Comparison of ENCODE assay signal across 13 mouse cellular contexts in genomic region chr11:50212060-50212739, GRCm38 (mm10). TPM values are rescaled to one million over a fixed set of nuclear protein-coding genes. Genes with fewer than 3 reads are reported as not detected.
DNase-seq lines count a peak whose midpoint lies in the region; ATAC-seq and TF ChIP-seq lines count a peak whose summit lies in the region.
"Had no signal": no experiment of that assay in that cellular context is flagged by ENCODE, and none has a peak within 500 bp of the region (broad histone marks: within the 10 kb centered on the region; RNA-seq: fewer than 3 reads in every experiment).

No protein-coding gene starts in this region.

- H3K4me3 ChIP-seq in heart, embryonic 11.5 days (ENCODE audit: low read depth, low read length), result no peak overlapping the region
- H3K4me3 ChIP-seq in liver, adult 2 months (ENCODE audit: insufficient read depth, low read depth, low read length), result no peak overlapping the region
- H3K4me3 ChIP-seq in myocyte, result no peak overlapping the region
- H3K4me3 ChIP-seq: forebrain, embryonic 15.5 days; hindbrain, embryonic 10.5 days had no signal

- H3K9me3 ChIP-seq in heart, embryonic 11.5 days (replicated peaks; ENCODE audit: control insufficient read depth, low read length), result no peaks in the 10 kb centered on the region
- H3K9me3 ChIP-seq: forebrain, embryonic 15.5 days; hindbrain, embryonic 10.5 days had no signal

- no peak overlapping the region for H3K9ac ChIP-seq in heart, embryonic 11.5 days (ENCODE audit: low read depth, low read length)
- 0 out of 2 replicates have a peak overlapping the region, but pooled peaks have one; percentile 37 for H3K9ac ChIP-seq in liver, adult 2 months (ENCODE audit: low read depth, low read length)
- H3K9ac ChIP-seq: forebrain, embryonic 15.5 days; liver, embryonic 14.5 days had no signal

- intact Hi-C loops in heart, postnatal 36 days (cut with DNase I), result loop anchor here (5.0 kb wide), 1 partner anchor 500 kb away; the partner anchor contains the start of gene Cnot6

- TF ChIP-seq POLR2A in liver, adult 2 months (IDR thresholded peaks at IDR 0.05; ENCODE audit: extremely low read depth, insufficient read depth, low read length), result no peak
- peak; percentile 28 for TF ChIP-seq POLR2A in myocyte (IDR thresholded peaks at IDR 0.05; ENCODE audit: insufficient read length, low read depth)

- peaks cover 34% of the 10 kb centered on the region for H3K4me1 ChIP-seq in heart, embryonic 11.5 days (ENCODE audit: control insufficient read depth, insufficient read depth, low read length)
- peaks cover 31% of the 10 kb centered on the region for H3K4me1 ChIP-seq in liver, adult 2 months (ENCODE audit: control insufficient read depth, insufficient read depth, low read length)

- peaks cover 1% of the 10 kb centered on the region for H3K36me3 ChIP-seq in heart, embryonic 11.5 days (ENCODE audit: control insufficient read depth, insufficient read depth, low read length)
- peaks cover 12% of the 10 kb centered on the region; the same call in 1 of the 2 replicates for H3K36me3 ChIP-seq in liver, adult 2 months (ENCODE audit: control insufficient read depth, insufficient read depth, low read length)
- peaks cover 14% of the 10 kb centered on the region for H3K36me3 ChIP-seq in myocyte (ENCODE audit: control insufficient read depth, insufficient read depth)

- H3ac ChIP-seq in myocyte (ENCODE audit: control insufficient read depth, insufficient read length), result no peak overlapping the region

- no peaks in the 10 kb centered on the region for H3K27me3 ChIP-seq in heart, embryonic 11.5 days (ENCODE audit: control insufficient read depth, insufficient read depth, low read length)
- H3K27me3 ChIP-seq in liver, adult 2 months (ENCODE audit: control insufficient read depth, insufficient read depth, low read length), result no peaks in the 10 kb centered on the region
- no peaks in the 10 kb centered on the region for H3K27me3 ChIP-seq in myocyte (ENCODE audit: control insufficient read depth, insufficient read depth, insufficient read length)
- H3K27me3 ChIP-seq: forebrain, embryonic 15.5 days had no signal

- no peak for ATAC-seq in heart, embryonic 11.5 days (replicated peaks; ENCODE audit: insufficient number of reproducible peaks, low FRiP score, low TSS enrichment)
- ATAC-seq: forebrain, embryonic 15.5 days had no signal

- 77% methylated on average over 3 of the region's 3 CpGs for WGBS in heart, embryonic 11.5 days (ENCODE audit: insufficient replicate concordance)
- 34% methylated on average over 3 of the region's 3 CpGs for WGBS in liver, adult 2 months

- peak overlapping the region; percentile 68; the same call in 1 of the 2 replicates for H3K27ac ChIP-seq in heart, embryonic 11.5 days (ENCODE audit: low read depth, low read length)
- H3K27ac ChIP-seq in liver, adult 2 months (replicated peaks; ENCODE audit: insufficient read depth, low read depth, low read length), result peak overlapping the region; percentile 96
- H3K27ac ChIP-seq: forebrain, embryonic 15.5 days had no signal

- H3K79me2 ChIP-seq in liver, adult 2 months (ENCODE audit: control insufficient read depth, insufficient read depth, low read length), result peaks cover 12% of the 10 kb centered on the region; the same call in 1 of the 2 replicates
- peaks cover 33% of the 10 kb centered on the region for H3K79me2 ChIP-seq in myocyte (ENCODE audit: control insufficient read depth, insufficient read depth)

- TF ChIP-seq CTCF in liver, adult 2 months (IDR thresholded peaks at IDR 0.05; ENCODE audit: low read depth, low read length), result no peak

- no peak overlapping the region for H3K4me2 ChIP-seq in heart, embryonic 11.5 days
- H3K4me2 ChIP-seq in myocyte (ENCODE audit: low read depth), result peak overlapping the region; percentile 89
- H3K4me2 ChIP-seq: forebrain, embryonic 15.5 days had no signal

- no peak for DNase-seq in heart, postnatal 36 days
- DNase-seq in liver, adult 2 months (ENCODE audit: extremely low read depth, low read depth, low spot score), result peak; percentile 68
- DNase-seq in liver, result no peak
- peak; percentile 90 for DNase-seq in MN1 (ENCODE audit: low spot score)
- DNase-seq in B cell, adult 2 months, result no peak
- DNase-seq in lung, postnatal 14 days, result no peak
- DNase-seq: embryo, embryonic 11 days; midbrain, embryonic 14.5 days had no signal

TF ChIP-seq in myocyte, 11 proteins besides CTCF, POLR2A, EP300 and RAD21:
- no peak for TF ChIP-seq TCF3 (IDR thresholded peaks at IDR 0.05; ENCODE audit: insufficient read length, low read depth)
- TF ChIP-seq MYOD1 (IDR thresholded peaks at IDR 0.05; ENCODE audit: control insufficient read depth in 1 of 3, insufficient read length in 2 of 3, low read depth in 2 of 3), result no peak
- TF ChIP-seq CEBPB (IDR thresholded peaks at IDR 0.05; ENCODE audit: insufficient read depth, poor library complexity, severe bottlenecking), result peak; percentile 98
- no peak for TF ChIP-seq USF1 (IDR thresholded peaks at IDR 0.05; ENCODE audit: low read depth)
- no peak for TF ChIP-seq MYOG (IDR thresholded peaks at IDR 0.05; ENCODE audit: control insufficient read depth in 1 of 3, insufficient read depth in 1 of 3, insufficient read length in 2 of 3, low read depth in 2 of 3)

RNA-seq across cellular contexts. Expression of gene Mgat4b, which starts 1.5 kb away (rescaled TPM):
- 14.2 and 14.4 TPM in 2 replicates for polyA plus RNA-seq in heart, embryonic 11.5 days (2014; fragmentation: Nextera tagmentation; extraction: Ambion mirVana)
- 10 to 100 TPM; 84.5 to 87.8 TPM for total RNA-seq in heart, postnatal 36 days (2021)
- 9.8 and 16.5 TPM in 2 replicates for total RNA-seq in liver, adult 2 months (2014; rRNA removed)
- 26.3 and 28.8 TPM in 2 replicates for polyA plus RNA-seq in liver, adult 2 months (2012; rRNA removed)
- 89.2 TPM for polyA plus RNA-seq in myocyte (2012; fragmentation: generic; extraction: Trizol)

RNA-seq across cellular contexts. Expression of gene Sqstm1, which starts 1.6 kb away (rescaled TPM):
- polyA plus RNA-seq in heart, embryonic 11.5 days (2014; fragmentation: Nextera tagmentation; extraction: Ambion mirVana), result 159 and 197 TPM in 2 replicates
- 100 to 1,000 TPM; 379 to 464 TPM for total RNA-seq in heart, postnatal 36 days (2021)
- 252 and 333 TPM in 2 replicates for total RNA-seq in liver, adult 2 months (2014; rRNA removed)
- 254 and 299 TPM in 2 replicates for polyA plus RNA-seq in liver, adult 2 months (2012; rRNA removed)
- 873 TPM for polyA plus RNA-seq in myocyte (2012; fragmentation: generic; extraction: Trizol)

RNA-seq across cellular contexts. Expression of gene Ltc4s, which starts 26.2 kb away (rescaled TPM):
- polyA plus RNA-seq in heart, embryonic 11.5 days (2014; fragmentation: Nextera tagmentation; extraction: Ambion mirVana), result 0.74 TPM in 1 of 2 replicates, not detected in the other
- 1 to 10 TPM; 5.5 to 8.6 TPM for total RNA-seq in heart, postnatal 36 days (2021)
- 0.27 and 0.28 TPM in 2 replicates for total RNA-seq in liver, adult 2 months (2014; rRNA removed)
- polyA plus RNA-seq in liver, adult 2 months (2012; rRNA removed), result 2.1 and 3.2 TPM in 2 replicates
- 1.8 TPM for polyA plus RNA-seq in myocyte (2012; fragmentation: generic; extraction: Trizol)

RNA-seq across cellular contexts. Expression of gene Mrnip, which starts 38.0 kb away (rescaled TPM):
- polyA plus RNA-seq in heart, embryonic 11.5 days (2014; fragmentation: Nextera tagmentation; extraction: Ambion mirVana), result 15.3 and 17.6 TPM in 2 replicates
- 1 to 10 TPM; 1.8 to 2.4 TPM for total RNA-seq in heart, postnatal 36 days (2021)
- total RNA-seq in liver, adult 2 months (2014; rRNA removed), result 8.5 and 9.3 TPM in 2 replicates
- 9.3 and 9.9 TPM in 2 replicates for polyA plus RNA-seq in liver, adult 2 months (2012; rRNA removed)
- polyA plus RNA-seq in myocyte (2012; fragmentation: generic; extraction: Trizol), result 7.8 TPM

Comparison
In these comparisons a context has a peak if more than half of its experiments do, and no peak if none do; other contexts are left out.
1. DNase-seq: peak in liver, adult 2 months (single experiment) and MN1 (single experiment); none in heart, postnatal 36 days (0 of 2), liver (single experiment), B cell, adult 2 months (0 of 2) and lung, postnatal 14 days (single experiment).